Mouse (Mus musculus) heart, embryonic 15.5 days (tissue): ENCODE data around the gene Slfn9. TPM values are rescaled to one million over a fixed set of nuclear protein-coding genes. Genes with fewer than 3 reads are reported as not detected.
"Not testable (repeated sequence)": the region's sequence is repeated elsewhere in the genome, so short reads cannot be mapped to it uniquely, and the experiment has no call there.

ENCODE experiments used
- ATAC-seq: fragments of 200-750 bp; cut with Nextera tagmentation; replicated peaks from 2 replicates; pipeline ENCODE4 v1.8.0; 2017; ENCODE audit warnings: low read depth, moderate TSS enrichment; ENCODE audit not compliant: insufficient number of reproducible peaks, insufficient read depth, low FRiP score
- H3K27ac ChIP-seq: fragments of 300-500 bp; sonication (generic); 2 replicates; pipeline ENCODE4 v1.5.1; 2015; ENCODE audit warnings: mild to moderate bottlenecking, inconsistent platforms
- H3K27me3 ChIP-seq: fragments of 300-500 bp; sonication (generic); 2 replicates; pipeline ENCODE4 v1.6.1; 2015; ENCODE audit warnings: inconsistent platforms
- H3K36me3 ChIP-seq: fragments of 300-500 bp; sonication (generic); 2 replicates; pipeline ENCODE4 v1.6.1; 2015; ENCODE audit warnings: mild to moderate bottlenecking, inconsistent platforms
- H3K4me1 ChIP-seq: fragments of 300-500 bp; sonication (generic); replicated peaks from 2 replicates; pipeline ENCODE4 v1.6.1; 2015; ENCODE audit warnings: inconsistent platforms
- H3K4me2 ChIP-seq: fragments of 300-500 bp; sonication (generic); 2 replicates; pipeline ENCODE4 v1.6.1; 2015; ENCODE audit warnings: inconsistent platforms, mild to moderate bottlenecking, moderate library complexity
- H3K4me3 ChIP-seq: fragments of 300-500 bp; sonication (generic); 2 replicates; pipeline ENCODE4 v1.5.1; 2015; ENCODE audit warnings: mild to moderate bottlenecking, inconsistent platforms
- H3K9ac ChIP-seq: fragments of 300-500 bp; sonication (generic); 2 replicates; pipeline ENCODE4 v1.6.1; 2015; ENCODE audit warnings: mild to moderate bottlenecking, inconsistent platforms
- H3K9me3 ChIP-seq: fragments of 300-500 bp; sonication (generic); replicated peaks from 2 replicates; pipeline ENCODE4 v1.6.1; 2016; ENCODE audit warnings: inconsistent platforms
- WGBS: fragments of 180-500 bp; shearing (Covaris S2); methylation state at CpG from one replicate; pipeline ENCODE4 v1.1.7; 2015; ENCODE audit warnings: mixed read lengths; 5-methylcytosine and 5-hydroxymethylcytosine counted together
- polyA plus RNA-seq: library from polyadenylated mRNA; unstranded; fragments of >200 nt; fragmentation: Nextera tagmentation; extraction: Ambion mirVana; gene quantifications from 2 replicates; pipeline ENCODE4 v1.2.1, GENCODE M21; 2015

Gene Slfn9
- polyA plus RNA-seq, 1 experiment from 2014 or later = 10.7 TPM

DNA sequence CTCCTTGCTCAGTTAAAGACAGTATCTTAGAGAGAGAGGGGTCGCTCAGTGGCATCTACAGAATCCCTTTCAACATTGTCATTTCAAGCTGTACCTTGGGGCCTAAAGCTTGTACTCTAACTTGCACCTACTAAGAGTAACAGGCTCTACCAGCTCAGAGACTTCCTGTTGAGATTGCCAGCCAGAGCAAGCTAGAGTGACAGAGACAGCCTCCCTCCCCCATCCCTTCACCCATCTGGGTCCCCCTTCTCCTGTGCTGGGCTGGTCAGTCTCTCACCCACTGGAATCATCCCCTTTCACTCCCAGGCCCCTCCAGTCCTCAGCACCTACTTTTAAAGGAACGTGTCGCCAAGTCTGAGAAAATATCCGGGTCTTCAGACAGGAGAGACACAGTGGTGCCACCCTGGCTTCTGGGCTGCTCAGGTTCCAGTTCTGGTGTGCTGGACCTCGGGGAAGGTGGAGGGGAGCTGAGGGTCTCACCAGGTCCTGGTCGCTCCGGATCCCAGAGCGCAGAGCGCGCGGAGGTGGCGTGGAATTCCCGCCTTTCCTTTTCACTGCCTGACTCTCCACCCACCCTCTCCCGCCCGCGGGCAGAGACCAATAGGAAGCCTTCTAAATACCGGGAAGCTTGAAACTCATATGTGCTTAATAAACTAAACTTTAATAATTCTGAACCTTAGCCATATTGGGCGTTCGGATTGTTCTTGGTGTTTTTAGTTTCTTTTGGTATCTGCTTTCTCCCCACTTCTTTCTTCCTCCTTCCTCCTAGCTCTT lies 831 bp downstream of the Slfn9 start:
- not testable (repeated sequence) for H3K36me3 ChIP-seq, H3K27me3 ChIP-seq, H3K9me3 ChIP-seq
- peak overlapping the region; percentile 90 for H3K27ac ChIP-seq
- peaks cover 17% of the 10 kb centered on the region for H3K4me1 ChIP-seq
- ATAC-seq = peak; percentile 78
- WGBS = 10% methylated on average over 19 of the region's 19 CpGs
- peak overlapping the region; percentile 82 for H3K4me2 ChIP-seq
- peak overlapping the region; percentile 69 for H3K9ac ChIP-seq
- H3K4me3 ChIP-seq = peak overlapping the region; percentile 59

DNA sequence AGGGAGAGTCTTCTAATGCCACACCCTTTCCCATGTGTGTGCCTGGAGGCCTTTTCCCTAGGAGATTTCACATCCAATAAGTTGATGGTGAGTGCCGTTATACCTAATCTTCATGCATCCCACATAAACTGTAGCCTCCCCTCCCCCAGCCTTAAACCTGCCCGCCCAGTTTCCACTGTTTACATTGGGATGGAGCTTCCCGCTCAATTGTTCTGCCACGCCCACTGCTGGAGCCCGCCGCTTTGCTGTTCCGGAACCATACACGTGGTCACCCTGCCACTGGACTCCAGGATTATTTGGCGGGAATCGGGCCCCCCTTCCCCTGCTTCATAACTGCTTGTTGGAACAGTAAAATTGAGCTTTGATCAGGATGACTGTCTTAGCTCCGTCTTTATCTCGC lies 2.3 kb downstream of the Slfn9 start:
- H3K4me2 ChIP-seq = peak overlapping the region; percentile 82
- no peak for ATAC-seq
- no peaks in the 10 kb centered on the region for H3K9me3 ChIP-seq

GRCm38 (mm10) chr11:82987621-82988020 lies 4.0 kb downstream of the Slfn9 start:
- no peak overlapping the region for H3K27ac ChIP-seq
- ATAC-seq = no peak
- WGBS = 86% methylated on average over 6 of the region's 6 CpGs
- peaks cover 17% of the 10 kb centered on the region for H3K4me1 ChIP-seq
- H3K9ac ChIP-seq = no peak overlapping the region
- H3K36me3 ChIP-seq = peaks cover 11% of the 10 kb centered on the region; the same call in 1 of the 2 replicates
- H3K27me3 ChIP-seq = no peaks in the 10 kb centered on the region
- no peaks in the 10 kb centered on the region for H3K9me3 ChIP-seq
- no peak overlapping the region for H3K4me3 ChIP-seq
- no peak overlapping the region for H3K4me2 ChIP-seq

More for the DNA sequence above, 2.3 kb downstream of the Slfn9 start:
- Histone ChIP-seq H3K4me3 (peak overlapping the region; percentile 59), H3K9ac (peak overlapping the region; percentile 69; the same call in 1 of the 2 replicates), H3K27ac (no peak overlapping the region), H3K27me3 (no peaks in the 10 kb centered on the region), H3K4me1 (peaks cover 17% of the 10 kb centered on the region), H3K36me3 (peaks cover 8% of the 10 kb centered on the region; the same call in 1 of the 2 replicates)
- 34% methylated on average over 12 of the region's 12 CpGs for WGBS

DNA sequence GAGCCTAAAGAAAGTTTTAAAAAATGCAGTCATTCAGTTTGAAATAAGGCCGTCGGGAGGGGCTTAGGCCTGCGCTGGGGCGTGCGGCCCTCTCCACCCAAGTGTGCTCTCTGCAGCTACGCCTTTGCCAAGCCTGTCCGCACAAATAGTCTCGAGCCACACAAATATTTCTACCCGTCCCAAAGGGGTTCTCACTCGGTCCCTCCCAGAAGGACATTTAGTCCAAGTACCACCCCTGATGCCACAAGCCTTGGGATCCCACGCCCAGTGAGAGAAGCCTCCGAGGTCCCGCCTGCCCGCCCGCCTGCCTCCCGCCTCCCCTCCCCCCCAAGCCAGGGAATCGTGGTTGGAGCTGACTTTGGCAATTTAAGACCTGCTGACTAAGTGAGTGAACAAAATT lies 8.4 kb downstream of the Slfn9 start:
- Histone ChIP-seq H3K4me2 (no peak overlapping the region), H3K36me3 (peaks cover 32% of the 10 kb centered on the region), H3K4me3 (no peak overlapping the region), H3K9ac (no peak overlapping the region), H3K4me1 (no peaks in the 10 kb centered on the region), H3K27ac (no peak overlapping the region), H3K9me3 (no peaks in the 10 kb centered on the region), H3K27me3 (no peaks in the 10 kb centered on the region)
- ATAC-seq = no peak
- 84% methylated on average over 17 of the region's 17 CpGs for WGBS

- H3K9me3 ChIP-seq, H3K27ac ChIP-seq, H3K4me3 ChIP-seq, H3K9ac ChIP-seq, H3K4me2 ChIP-seq, H3K27me3 ChIP-seq, ATAC-seq, H3K4me1 ChIP-seq: not testable (repeated sequence)
- peaks cover 32% of the 10 kb centered on the region for H3K36me3 ChIP-seq
- 84% methylated on average over 2 of the region's 2 CpGs for WGBS
Observed at GRCm38 (mm10) chr11:82982409-82982808, 9.2 kb downstream of the Slfn9 start.

- no peaks in the 10 kb centered on the region for H3K27me3 ChIP-seq
- ATAC-seq = peak; percentile 35; the same call in 1 of the 2 replicates
- H3K9me3 ChIP-seq = no peaks in the 10 kb centered on the region
- no peak overlapping the region for H3K4me2 ChIP-seq
- H3K4me1 ChIP-seq = peaks cover 19% of the 10 kb centered on the region
- WGBS = 35% methylated on average over 5 of the region's 5 CpGs
- no peak overlapping the region for H3K9ac ChIP-seq
- H3K36me3 ChIP-seq = no peaks in the 10 kb centered on the region
- peak overlapping the region; percentile 51 for H3K27ac ChIP-seq
- no peak overlapping the region for H3K4me3 ChIP-seq
Observed at GRCm38 (mm10) chr11:82973916-82974315, 17.7 kb downstream of the Slfn9 start.

GRCm38 (mm10) chr11:82971590-82971974 lies 20.0 kb downstream of the Slfn9 start:
- no peak overlapping the region for H3K9ac ChIP-seq
- H3K27ac ChIP-seq = peak overlapping the region; percentile 51; the same call in 1 of the 2 replicates

GRCm38 (mm10) chr11:82970712-82971589 lies 20.7 kb downstream of the Slfn9 start:
- no peaks in the 10 kb centered on the region for H3K36me3 ChIP-seq
- peak overlapping the region; percentile 59 for H3K4me2 ChIP-seq
- H3K27ac ChIP-seq = peak overlapping the region; percentile 51
- H3K9ac ChIP-seq = peak overlapping the region; percentile 15
- H3K9me3 ChIP-seq = no peaks in the 10 kb centered on the region
- WGBS = 10% methylated on average over 31 of the region's 31 CpGs
- H3K4me3 ChIP-seq = peak overlapping the region; percentile 29
- ATAC-seq = 0 out of 2 replicates have a peak, but pooled peaks have one; percentile 64
- no peaks in the 10 kb centered on the region for H3K27me3 ChIP-seq
- peaks cover 19% of the 10 kb centered on the region for H3K4me1 ChIP-seq

More at GRCm38 (mm10) chr11:82971590-82971974, 20.0 kb downstream of the Slfn9 start:
- WGBS = 70% methylated on average over 11 of the region's 11 CpGs
- H3K4me3 ChIP-seq = 0 out of 2 replicates have a peak overlapping the region, but pooled peaks have one; percentile 29
- no peaks in the 10 kb centered on the region for H3K36me3 ChIP-seq
- peaks cover 19% of the 10 kb centered on the region for H3K4me1 ChIP-seq
- H3K27me3 ChIP-seq = no peaks in the 10 kb centered on the region
- no peak for ATAC-seq
- no peaks in the 10 kb centered on the region for H3K9me3 ChIP-seq
- peak overlapping the region; percentile 59 for H3K4me2 ChIP-seq

DNA sequence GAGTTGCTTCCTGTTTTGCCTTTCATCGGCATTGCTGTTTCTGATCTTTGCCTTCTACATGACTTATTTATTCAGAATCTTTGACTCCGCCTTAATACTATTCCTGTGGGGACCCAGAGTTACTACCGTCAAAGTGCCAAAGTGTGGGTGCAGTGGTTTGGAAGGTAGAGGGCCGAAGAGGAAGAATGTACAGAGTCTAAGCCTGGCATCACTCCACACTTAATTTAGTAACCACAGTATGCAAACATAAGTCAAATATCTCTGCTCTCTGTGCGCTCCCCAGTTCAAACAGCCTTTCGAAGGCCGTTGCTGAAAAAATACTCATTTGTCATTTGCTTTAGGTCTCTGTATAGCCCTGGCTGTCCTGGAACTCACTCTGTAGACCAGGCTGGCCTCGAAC lies 29.4 kb downstream of the Slfn9 start:
- no peaks in the 10 kb centered on the region for H3K36me3 ChIP-seq
- H3K9ac ChIP-seq = no peak overlapping the region

GRCm38 (mm10) chr11:82961743-82962142 lies 29.9 kb downstream of the Slfn9 start:
- no peak for ATAC-seq
- no peak overlapping the region for H3K9ac ChIP-seq
- no peaks in the 10 kb centered on the region for H3K36me3 ChIP-seq
- H3K9me3 ChIP-seq = no peaks in the 10 kb centered on the region
- no peak overlapping the region for H3K27ac ChIP-seq
- peaks cover 5% of the 10 kb centered on the region; the same call in 1 of the 2 replicates for H3K27me3 ChIP-seq
- H3K4me1 ChIP-seq = no peaks in the 10 kb centered on the region
- WGBS = 48% methylated on average over 2 of the region's 2 CpGs
- no peak overlapping the region for H3K4me3 ChIP-seq
- H3K4me2 ChIP-seq = no peak overlapping the region

More for the DNA sequence above, 29.4 kb downstream of the Slfn9 start:
- ATAC-seq = no peak
- no peak overlapping the region for H3K27ac ChIP-seq
- WGBS = 77% methylated on average over 8 of the region's 8 CpGs
- no peaks in the 10 kb centered on the region for H3K9me3 ChIP-seq
- H3K27me3 ChIP-seq = peaks cover 5% of the 10 kb centered on the region; the same call in 1 of the 2 replicates
- H3K4me1 ChIP-seq = no peaks in the 10 kb centered on the region
- no peak overlapping the region for H3K4me2 ChIP-seq
- no peak overlapping the region for H3K4me3 ChIP-seq

- Histone ChIP-seq H3K4me3 (no peak overlapping the region), H3K4me2 (no peak overlapping the region), H3K36me3 (no peaks in the 10 kb centered on the region), H3K9me3 (no peaks in the 10 kb centered on the region), H3K27me3 (peaks cover 5% of the 10 kb centered on the region; the same call in 1 of the 2 replicates), H3K27ac (no peak overlapping the region), H3K4me1 (no peaks in the 10 kb centered on the region), H3K9ac (no peak overlapping the region)
- no peak for ATAC-seq
- WGBS = 11% methylated on average over 4 of the region's 4 CpGs
Observed at GRCm38 (mm10) chr11:82959613-82960012, 32.0 kb downstream of the Slfn9 start.
